Mouse (Mus musculus): Measurements from ENCODE around the gene Brinp2. TPM values are rescaled to one million over a fixed set of nuclear protein-coding genes. Genes with fewer than 3 reads are reported as not detected.

Gene Brinp2
- total RNA-seq, 2 experiments from 2014 or later = 0.37 to 0.57 TPM

DNA sequence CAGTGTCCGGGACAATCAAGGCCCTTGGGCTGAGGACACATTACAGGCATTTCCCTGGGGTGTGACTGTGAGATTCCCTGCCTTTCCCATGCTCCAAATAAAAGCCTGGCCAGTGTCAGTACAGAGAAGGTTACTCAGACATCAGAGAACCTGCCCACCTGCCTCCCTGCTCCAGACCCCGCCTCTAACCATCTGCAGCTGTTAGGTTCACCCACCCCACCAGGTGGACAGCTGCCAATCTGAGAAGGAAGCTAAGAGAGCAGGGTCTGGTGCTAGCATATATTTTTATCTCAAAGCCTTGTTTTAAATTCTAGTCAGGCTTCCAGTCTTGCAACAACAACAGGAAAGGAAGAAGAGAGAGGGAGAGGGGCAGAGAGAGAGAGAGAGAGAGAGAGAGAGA, 128.9 kb downstream of the Brinp2 start:
- no peak for DNase-seq (ENCODE audit: low spot score in 2 of 2)

DNA sequence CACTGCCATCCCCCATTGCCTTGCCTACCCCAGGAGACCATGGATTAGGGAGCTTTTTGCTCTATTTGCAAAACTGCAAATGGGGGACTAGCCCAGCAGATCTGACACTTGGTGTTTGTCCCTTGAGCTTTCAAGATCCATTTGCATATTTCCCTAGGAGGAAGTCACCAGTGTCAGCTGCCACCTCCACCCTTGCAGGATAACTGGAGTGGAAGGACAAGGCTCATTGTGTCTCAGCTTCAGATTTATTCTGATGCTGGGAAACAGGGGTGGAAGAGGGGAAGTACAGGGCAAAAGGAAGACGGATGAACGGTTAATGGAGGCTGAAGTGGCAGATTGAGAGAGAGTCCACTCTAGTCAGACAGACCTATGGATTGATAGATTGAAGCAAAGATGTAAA, 129.4 kb downstream of the Brinp2 start:
- no peak for DNase-seq (ENCODE audit: low spot score in 2 of 2)

DNA sequence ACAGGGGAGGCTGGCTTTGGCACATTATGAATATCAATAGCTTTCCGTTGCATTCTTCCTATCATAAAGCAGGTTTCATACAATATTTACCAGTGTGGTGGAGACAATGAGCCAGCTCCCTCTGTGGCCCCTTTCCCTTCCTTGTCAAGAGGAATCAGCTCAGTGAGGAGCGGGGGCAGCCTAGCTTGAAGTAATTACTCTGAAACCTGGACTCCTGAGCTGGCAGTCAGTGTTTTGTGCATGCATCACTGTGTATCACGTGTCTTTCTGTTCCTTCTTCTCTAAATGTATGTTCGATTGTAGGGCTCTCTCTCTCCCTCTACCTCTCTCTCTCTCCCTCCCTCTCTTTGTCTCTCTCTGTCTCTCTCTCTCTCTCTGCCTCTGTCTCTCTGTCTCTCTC, 135.1 kb downstream of the Brinp2 start:
- no peak for DNase-seq (ENCODE audit: low spot score in 2 of 2)

DNA sequence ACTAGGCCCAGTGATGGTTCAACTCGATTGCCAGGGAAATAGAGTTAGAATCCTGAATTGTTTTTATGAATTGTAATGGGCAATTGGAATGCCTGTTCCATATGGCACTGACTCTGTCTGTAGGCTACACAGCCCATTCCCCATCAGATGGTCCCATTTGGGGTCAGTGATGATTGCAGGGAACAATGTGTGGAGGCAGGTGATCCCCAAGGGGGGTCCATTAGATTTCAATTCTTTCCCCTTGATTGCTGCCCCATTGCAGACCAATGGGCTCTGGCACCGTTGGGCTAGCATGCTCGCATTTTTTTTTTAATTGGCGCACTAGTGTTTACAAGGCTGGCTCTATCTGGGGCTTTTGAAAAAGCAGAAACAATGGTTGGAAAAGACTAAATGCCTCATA, 136.0 kb downstream of the Brinp2 start:
- no peak for DNase-seq (ENCODE audit: low spot score in 2 of 2)

DNA sequence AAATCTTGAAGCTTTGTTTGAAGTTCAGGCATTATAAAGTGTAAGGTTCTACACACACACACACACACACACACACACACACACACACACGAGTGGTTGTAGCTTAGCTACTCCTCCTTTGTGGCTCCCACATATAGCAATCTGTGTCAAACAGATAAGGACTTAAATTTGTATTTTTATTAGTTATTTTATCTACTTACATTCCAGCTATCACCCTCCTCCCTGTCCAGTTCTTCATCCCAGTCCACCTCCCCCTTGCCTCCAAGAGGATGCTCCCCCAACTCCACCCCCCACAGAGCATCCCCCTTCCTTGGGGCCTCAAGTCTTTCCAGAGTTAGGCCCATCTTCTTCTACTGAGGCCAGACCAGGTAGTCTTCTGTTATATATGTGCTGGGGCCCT, 137.4 kb downstream of the Brinp2 start:
- no peak for DNase-seq (ENCODE audit: low spot score in 2 of 2)

DNA sequence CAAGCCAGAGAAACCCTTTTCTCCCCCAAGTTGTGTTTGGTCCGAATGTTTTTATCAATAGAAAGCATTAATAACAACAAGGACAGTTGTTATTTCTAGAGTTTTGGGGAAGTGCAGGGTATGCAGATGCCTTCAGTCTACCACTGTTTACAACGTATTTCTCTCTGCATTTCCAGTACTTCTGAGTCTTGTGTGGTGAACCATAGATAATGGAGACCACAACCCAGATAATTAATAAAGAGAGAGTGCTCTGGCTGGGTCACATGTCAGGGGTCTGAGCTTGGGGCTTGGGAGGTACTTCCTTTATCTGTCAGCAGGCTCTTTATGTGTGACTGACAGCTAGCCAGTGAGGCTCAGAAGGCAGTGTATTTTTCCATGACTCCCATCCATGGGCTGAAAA, 137.8 kb downstream of the Brinp2 start:
- no peak for DNase-seq (ENCODE audit: low spot score in 2 of 2)

DNA sequence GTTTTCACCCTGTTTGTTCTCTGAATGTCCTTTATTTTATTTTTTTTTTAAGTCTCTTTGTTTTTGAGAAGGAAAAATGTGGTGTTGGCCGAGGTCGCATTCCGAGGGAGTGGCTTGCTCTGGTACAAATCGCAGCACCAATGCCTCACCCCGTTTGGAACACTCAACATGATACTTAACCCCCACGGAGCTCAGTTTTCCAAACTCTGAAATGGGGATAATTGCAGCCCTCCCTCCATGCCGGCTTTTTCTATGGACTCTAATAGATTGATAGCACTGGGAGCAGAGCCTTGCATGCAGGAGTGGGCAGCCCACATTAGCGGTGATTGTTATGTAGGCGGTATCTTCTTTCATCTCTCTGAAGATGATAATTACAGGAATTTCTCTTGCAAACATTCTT, 140.5 kb downstream of the Brinp2 start:
- no peak for DNase-seq (ENCODE audit: low spot score in 2 of 2)

DNA sequence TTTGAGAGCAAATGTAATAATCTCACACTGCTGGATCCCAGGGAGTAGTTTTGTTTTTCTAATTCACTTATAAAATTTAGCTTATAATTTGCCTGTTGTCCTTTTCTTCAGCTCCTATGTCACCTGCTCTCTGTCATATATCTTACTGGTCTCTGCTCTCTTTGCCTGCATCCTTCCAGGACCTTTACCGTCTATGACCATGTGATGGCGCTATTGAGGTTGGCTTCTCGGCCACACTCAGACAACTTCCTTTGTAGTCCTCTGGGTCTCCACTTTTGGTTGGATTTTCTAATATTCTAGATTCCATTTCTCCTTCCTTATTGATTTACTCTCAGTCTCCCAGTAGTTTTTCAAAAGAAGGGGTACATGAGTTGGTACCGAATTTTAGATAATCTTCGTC, 141.4 kb downstream of the Brinp2 start:
- DNase-seq (ENCODE audit: low spot score in 2 of 2) = no peak

DNA sequence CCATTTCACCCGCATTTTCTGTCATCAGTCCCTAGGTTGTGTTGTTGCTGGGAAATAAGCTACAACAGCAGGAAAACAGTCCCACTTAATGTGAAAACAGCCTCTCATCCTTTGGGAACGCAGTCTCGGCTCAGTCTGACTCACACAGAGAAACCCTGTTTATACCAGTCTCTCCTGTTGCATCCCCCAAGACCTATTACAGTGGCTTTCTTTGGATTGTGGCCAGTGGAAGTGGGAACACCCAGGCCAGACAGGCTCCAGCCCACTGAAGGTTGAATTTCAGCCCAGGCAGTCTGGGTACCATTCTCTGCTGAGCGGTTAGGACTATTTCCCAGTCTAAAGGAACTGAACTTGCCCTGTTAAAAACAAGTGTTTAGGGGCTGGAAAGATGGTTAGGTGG, 142.4 kb downstream of the Brinp2 start:
- no peak for DNase-seq (ENCODE audit: low spot score in 2 of 2)

DNA sequence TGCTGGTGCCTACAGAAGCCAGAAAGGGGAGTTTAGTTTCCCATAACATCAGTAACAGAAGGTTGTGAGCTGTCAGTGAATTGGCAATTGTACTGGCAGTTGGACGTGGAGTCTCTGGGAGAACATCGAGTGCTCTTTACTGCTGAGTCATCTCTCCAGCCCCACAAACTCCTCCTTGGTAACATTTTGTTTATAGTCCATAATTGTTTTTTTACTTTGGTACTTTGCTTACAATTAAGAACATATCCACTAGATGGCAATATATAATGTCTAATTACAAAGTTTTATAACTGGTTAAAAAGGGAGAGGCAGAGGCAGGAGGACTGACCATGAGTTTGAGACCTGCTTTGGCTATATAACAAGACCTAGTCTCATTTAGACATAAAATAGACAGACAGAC, 148.5 kb downstream of the Brinp2 start:
- no peak for DNase-seq (ENCODE audit: low spot score in 2 of 2)

DNA sequence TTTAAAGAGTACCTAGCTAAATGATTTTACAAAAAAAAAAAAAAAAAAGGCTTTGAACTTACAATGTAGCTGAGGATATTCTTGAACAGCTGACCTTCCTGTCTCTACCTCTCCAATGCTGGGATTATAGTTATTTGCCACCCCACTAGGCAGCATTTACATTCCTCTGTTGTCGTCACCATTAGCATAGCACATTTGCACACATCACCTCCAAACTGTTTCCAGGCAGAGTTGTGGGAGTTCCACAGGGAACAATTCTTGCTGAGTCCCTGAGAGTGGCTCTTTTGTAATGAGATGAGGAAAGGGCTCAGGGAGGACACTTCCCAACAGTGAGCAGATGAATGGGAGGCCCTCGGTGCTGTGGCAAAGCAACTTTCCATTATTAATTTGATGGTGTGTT, 153.2 kb downstream of the Brinp2 start:
- no peak for DNase-seq (ENCODE audit: low spot score in 2 of 2)

Other genes starting within 250 kb of the Brinp2 start
- gene Astn1, start 5.9 kb upstream of the Brinp2 start, total RNA-seq (2021) = under 1 TPM; 0.41 to 0.52 TPM